Mouse (Mus musculus): ENCODE measurements around the gene Syngr2. TPM values are rescaled to one million over a fixed set of nuclear protein-coding genes. Genes with fewer than 3 reads are reported as not detected.
"Not testable (repeated sequence)": the region's sequence is repeated elsewhere in the genome, so short reads cannot be mapped to it uniquely, and the experiment has no call there.

Gene Syngr2
- polyA plus RNA-seq, 2 experiments, result 36.5 to 50.4 TPM

GRCm38 (mm10) chr11:117829671-117830215, 20.3 kb downstream of the Syngr2 start:
- 63% methylated on average over 2 of the region's 2 CpGs for WGBS (ENCODE audit: insufficient replicate concordance)
- H3K9ac ChIP-seq (replicated peaks), result peak overlapping the region; percentile 15; the same call in 1 of the 2 replicates
- ATAC-seq (ENCODE audit: insufficient read depth) (no peak), DNase-seq (ENCODE audit: low read depth in 3 of 3, low spot score in 3 of 3) (no peak)
- H3K4me3 ChIP-seq (ENCODE audit: insufficient read depth in 1 of 2, low read depth in 2 of 2, low read length in 2 of 2), result no peak overlapping the region
- no peaks in the 10 kb centered on the region for H3K36me3 ChIP-seq (replicated peaks; ENCODE audit: control insufficient read depth, insufficient read depth, low read depth)
- no peaks in the 10 kb centered on the region for H3K9me3 ChIP-seq (ENCODE audit: control insufficient read depth, low read length)
- no peaks in the 10 kb centered on the region for H3K27me3 ChIP-seq (ENCODE audit: control insufficient read depth, insufficient read depth, low read length)
- TF ChIP-seq CTCF (IDR thresholded peaks at IDR 0.05; ENCODE audit: low read depth), result no peak
- TF ChIP-seq EP300 (IDR thresholded peaks at IDR 0.05; ENCODE audit: low read depth), result no peak
- peak overlapping the region; percentile 25 for H3K4me2 ChIP-seq (ENCODE audit: low read depth)
- peak overlapping the region; percentile 79 for H3K27ac ChIP-seq
- H3K4me1 ChIP-seq (replicated peaks; ENCODE audit: control insufficient read depth in 2 of 2, insufficient read depth in 2 of 2, low read length in 1 of 2), result peaks cover 46 to 68% of the 10 kb centered on the region in 2 experiments

GRCm38 (mm10) chr11:117830401-117830800, 20.9 kb downstream of the Syngr2 start:
- Histone ChIP-seq H3K4me2 (ENCODE audit: low read depth) (no peak overlapping the region; the same call in 1 of the 2 replicates), H3K4me3 (ENCODE audit: insufficient read depth in 1 of 2, low read depth in 2 of 2, low read length in 2 of 2) (no peak overlapping the region), H3K27me3 (ENCODE audit: control insufficient read depth, insufficient read depth, low read length) (no peaks in the 10 kb centered on the region), H3K4me1 (replicated peaks; ENCODE audit: control insufficient read depth in 2 of 2, insufficient read depth in 2 of 2, low read length in 1 of 2) (peaks cover 46 to 68% of the 10 kb centered on the region in 2 experiments), H3K36me3 (replicated peaks; ENCODE audit: control insufficient read depth, insufficient read depth, low read depth) (no peaks in the 10 kb centered on the region), H3K9ac (replicated peaks) (no peak overlapping the region), H3K27ac (peak overlapping the region; percentile 7), H3K9me3 (ENCODE audit: control insufficient read depth, low read length) (no peaks in the 10 kb centered on the region)
- DNase-seq (ENCODE audit: low read depth in 3 of 3, low spot score in 3 of 3), result no peak
- TF ChIP-seq EP300 (IDR thresholded peaks at IDR 0.05; ENCODE audit: low read depth), result 0 out of 2 replicates have a peak, but pooled peaks have one; percentile 38
- TF ChIP-seq CTCF (IDR thresholded peaks at IDR 0.05; ENCODE audit: low read depth), result no peak
- ATAC-seq (ENCODE audit: insufficient read depth), result no peak
- 47% methylated on average over 9 of the region's 9 CpGs for WGBS (ENCODE audit: insufficient replicate concordance)

GRCm38 (mm10) chr11:117832086-117832969, 22.9 kb downstream of the Syngr2 start:
- Histone ChIP-seq H3K27ac (peak overlapping the region; percentile 70), H3K27me3 (ENCODE audit: control insufficient read depth, insufficient read depth, low read length) (no peaks in the 10 kb centered on the region), H3K4me2 (ENCODE audit: low read depth) (peak overlapping the region; percentile 83), H3K9ac (replicated peaks) (peak overlapping the region; percentile 60), H3K4me3 (ENCODE audit: insufficient read depth in 1 of 2, low read depth in 2 of 2, low read length in 2 of 2) (peak overlapping the region; percentile 60 to 61), H3K4me1 (replicated peaks; ENCODE audit: control insufficient read depth in 2 of 2, insufficient read depth in 2 of 2, low read length in 1 of 2) (peaks cover 54 to 66% of the 10 kb centered on the region in 2 experiments), H3K36me3 (replicated peaks; ENCODE audit: control insufficient read depth, insufficient read depth, low read depth) (no peaks in the 10 kb centered on the region), H3K9me3 (ENCODE audit: control insufficient read depth, low read length) (no peaks in the 10 kb centered on the region)
- 11% methylated on average over 28 of the region's 28 CpGs for WGBS (ENCODE audit: insufficient replicate concordance)
- TF ChIP-seq EP300 (IDR thresholded peaks at IDR 0.05; ENCODE audit: low read depth), result no peak; the same call in 1 of the 2 replicates
- TF ChIP-seq CTCF (IDR thresholded peaks at IDR 0.05; ENCODE audit: low read depth), result peak; percentile 98
- peak; percentile 81 to 88 (median 81) for DNase-seq (ENCODE audit: low read depth in 3 of 3, low spot score in 3 of 3)
- ATAC-seq (ENCODE audit: insufficient read depth), result peak; percentile 84

GRCm38 (mm10) chr11:117833509-117833908, 24.0 kb downstream of the Syngr2 start:
- not testable (repeated sequence) for H3K27me3 ChIP-seq (ENCODE audit: control insufficient read depth, insufficient read depth, low read length); H3K4me3 ChIP-seq (ENCODE audit: insufficient read depth in 1 of 2, low read depth in 2 of 2, low read length in 2 of 2); H3K36me3 ChIP-seq (replicated peaks; ENCODE audit: control insufficient read depth, insufficient read depth, low read depth); H3K9ac ChIP-seq (replicated peaks); DNase-seq (ENCODE audit: low read depth in 3 of 3, low spot score in 3 of 3); H3K27ac ChIP-seq; H3K4me2 ChIP-seq (ENCODE audit: low read depth); H3K9me3 ChIP-seq (ENCODE audit: control insufficient read depth, low read length); ATAC-seq (ENCODE audit: insufficient read depth)
- 81% methylated on average over 4 of the region's 6 CpGs for WGBS (ENCODE audit: insufficient replicate concordance)
- H3K4me1 ChIP-seq (replicated peaks; ENCODE audit: control insufficient read depth in 2 of 2, insufficient read depth in 2 of 2, low read length in 1 of 2), result peaks cover 52 to 65% of the 10 kb centered on the region in 2 experiments

GRCm38 (mm10) chr11:117834086-117834485, 24.6 kb downstream of the Syngr2 start:
- no peaks in the 10 kb centered on the region for H3K27me3 ChIP-seq (ENCODE audit: control insufficient read depth, insufficient read depth, low read length)
- no peak overlapping the region for H3K9ac ChIP-seq (replicated peaks)
- H3K36me3 ChIP-seq (replicated peaks; ENCODE audit: control insufficient read depth, insufficient read depth, low read depth), result no peaks in the 10 kb centered on the region
- no peak overlapping the region for H3K4me2 ChIP-seq (ENCODE audit: low read depth)
- no peak for TF ChIP-seq EP300 (IDR thresholded peaks at IDR 0.05; ENCODE audit: low read depth)
- TF ChIP-seq CTCF (IDR thresholded peaks at IDR 0.05; ENCODE audit: low read depth), result no peak
- 78% methylated on average over 8 of the region's 8 CpGs for WGBS (ENCODE audit: insufficient replicate concordance)
- DNase-seq (ENCODE audit: low read depth in 3 of 3, low spot score in 3 of 3) (no peak), ATAC-seq (ENCODE audit: insufficient read depth) (no peak)
- H3K4me1 ChIP-seq (replicated peaks; ENCODE audit: control insufficient read depth in 2 of 2, insufficient read depth in 2 of 2, low read length in 1 of 2), result peaks cover 52 to 64% of the 10 kb centered on the region in 2 experiments
- no peak overlapping the region for H3K27ac ChIP-seq
- no peak overlapping the region for H3K4me3 ChIP-seq (ENCODE audit: insufficient read depth in 1 of 2, low read depth in 2 of 2, low read length in 2 of 2)
- no peaks in the 10 kb centered on the region for H3K9me3 ChIP-seq (ENCODE audit: control insufficient read depth, low read length)
